ENCODE assay signal across 9 mouse cellular contexts in the genomic region with DNA sequence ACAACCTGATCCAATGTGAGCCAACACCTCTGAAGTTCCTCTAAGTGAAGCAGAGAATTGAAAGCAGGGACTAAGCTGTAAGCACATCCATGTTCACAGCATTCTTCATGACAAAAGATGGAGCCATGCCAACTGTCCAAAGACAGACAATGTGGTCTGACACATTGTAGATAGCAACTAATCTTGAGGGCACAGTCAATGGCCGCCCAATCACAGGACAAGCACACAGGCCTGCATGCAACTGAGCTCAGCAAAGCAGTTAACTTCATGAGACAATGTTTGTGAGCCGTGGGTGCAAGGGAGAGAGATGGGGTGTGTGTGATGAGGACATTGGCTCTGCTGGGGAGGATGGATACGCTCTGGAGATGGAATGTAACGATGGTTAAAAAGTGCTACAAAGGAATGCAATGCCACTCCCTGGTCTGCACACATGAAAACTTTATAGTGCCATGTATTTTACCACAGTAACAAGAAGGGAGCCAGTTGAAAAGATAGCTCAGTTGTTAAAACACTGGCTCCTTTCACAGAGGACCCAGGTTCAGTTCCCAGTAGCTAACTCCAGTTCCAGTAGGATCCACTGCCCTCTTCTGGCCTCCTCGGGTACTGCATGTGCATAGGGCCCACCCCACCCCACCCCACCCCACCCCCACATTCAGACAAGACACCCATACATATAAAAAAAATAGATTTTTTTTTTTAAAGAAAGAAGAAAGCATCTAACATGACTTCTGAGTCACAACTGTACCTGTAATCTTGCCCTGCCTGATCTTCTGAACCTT. TPM values are rescaled to one million over a fixed set of nuclear protein-coding genes. Genes with fewer than 3 reads are reported as not detected.
DNase-seq lines count a peak whose midpoint lies in the region; ATAC-seq and TF ChIP-seq lines count a peak whose summit lies in the region.
"Had no signal": no experiment of that assay in that cellular context is flagged by ENCODE, and none has a peak within 500 bp of the region (broad histone marks: within the 10 kb centered on the region; RNA-seq: fewer than 3 reads in every experiment).

No protein-coding gene starts in this region.

- H3K36me3 ChIP-seq in lung, postnatal 0 days (ENCODE audit: insufficient read depth, low read length), result no peaks in the 10 kb centered on the region
- peaks cover 18% of the 10 kb centered on the region for H3K36me3 ChIP-seq in heart, embryonic 10.5 days
- H3K36me3 ChIP-seq: embryonic facial prominence, embryonic 13.5 days had no signal

- H3K9ac ChIP-seq in lung, postnatal 0 days (replicated peaks; ENCODE audit: low read depth), result no peak overlapping the region
- H3K9ac ChIP-seq: embryonic facial prominence, embryonic 13.5 days had no signal

- no peak overlapping the region for H3K4me3 ChIP-seq in bone marrow, adult 2 months (replicated peaks; ENCODE audit: control insufficient read depth, low read depth, low read length)
- H3K4me3 ChIP-seq in lung, postnatal 0 days (ENCODE audit: low read depth, low read length), result no peak overlapping the region
- no peak overlapping the region for H3K4me3 ChIP-seq in heart, embryonic 10.5 days
- H3K4me3 ChIP-seq: embryonic facial prominence, embryonic 13.5 days had no signal

- no peaks in the 10 kb centered on the region for H3K4me1 ChIP-seq in bone marrow, adult 2 months (ENCODE audit: control insufficient read depth, insufficient read depth, low read length)
- H3K4me1 ChIP-seq in lung, postnatal 0 days (ENCODE audit: insufficient read depth, low read depth, low read length), result no peaks in the 10 kb centered on the region
- H3K4me1 ChIP-seq in heart, embryonic 10.5 days, result no peaks in the 10 kb centered on the region

- no peak for TF ChIP-seq EP300 in lung, postnatal 0 days (IDR thresholded peaks at IDR 0.05)

- no peak overlapping the region for H3K4me2 ChIP-seq in lung, postnatal 0 days (replicated peaks; ENCODE audit: low read depth, low read length)
- H3K4me2 ChIP-seq: embryonic facial prominence, embryonic 13.5 days had no signal

- H3K9me3 ChIP-seq in lung, postnatal 0 days (ENCODE audit: low read length), result no peaks in the 10 kb centered on the region
- no peaks in the 10 kb centered on the region for H3K9me3 ChIP-seq in heart, embryonic 10.5 days
- H3K9me3 ChIP-seq: embryonic facial prominence, embryonic 13.5 days had no signal

- no peaks in the 10 kb centered on the region for H3K27me3 ChIP-seq in lung, postnatal 0 days (replicated peaks; ENCODE audit: insufficient read depth, low read length)
- no peaks in the 10 kb centered on the region for H3K27me3 ChIP-seq in heart, embryonic 10.5 days (ENCODE audit: insufficient read depth, poor library complexity, severe bottlenecking)
- H3K27me3 ChIP-seq: embryonic facial prominence, embryonic 13.5 days had no signal

- ATAC-seq in lung, postnatal 0 days, result no peak

- TF ChIP-seq CTCF in bone marrow, adult 2 months (IDR thresholded peaks at IDR 0.05; ENCODE audit: control insufficient read depth, insufficient read depth, low read length), result peak; percentile 49; the same call in 1 of the 2 replicates
- peak; percentile 53 for TF ChIP-seq CTCF in lung, postnatal 0 days (IDR thresholded peaks at IDR 0.05)

- peak; percentile 21 for DNase-seq in gastrocnemius, postnatal 10 days
- no peak for DNase-seq in gastrocnemius, postnatal 25 days
- peak; percentile 17 for DNase-seq in 3T3-L1 (ENCODE audit: low read depth, low spot score)
- no peak for DNase-seq in lung, postnatal 0 days (ENCODE audit: low spot score)
- DNase-seq in right cerebral cortex, adult 18-20 months, result no peak
- DNase-seq in heart, embryonic 10.5 days (ENCODE audit: low spot score), result no peak
- DNase-seq in layer of hippocampus, adult 8-10 months (ENCODE audit: low spot score in 2 of 2), result no peak

- H3K27ac ChIP-seq in bone marrow, adult 2 months (ENCODE audit: control insufficient read depth, insufficient read depth, low read depth, low read length, poor library complexity), result no peak overlapping the region
- H3K27ac ChIP-seq in lung, postnatal 0 days (ENCODE audit: low read length), result no peak overlapping the region
- H3K27ac ChIP-seq in heart, embryonic 10.5 days, result no peak overlapping the region
- H3K27ac ChIP-seq: embryonic facial prominence, embryonic 13.5 days had no signal

- 57% methylated on average over 5 of the region's 5 CpGs for WGBS in bone marrow, adult 2 months
- WGBS in lung, postnatal 0 days, result 59% methylated on average over 5 of the region's 5 CpGs
- 77% methylated on average over 5 of the region's 5 CpGs for WGBS in heart, embryonic 10.5 days

- TF ChIP-seq POLR2A in bone marrow, adult 2 months (IDR thresholded peaks at IDR 0.05; ENCODE audit: borderline replicate concordance, control insufficient read depth, low read depth, low read length), result no peak

RNA-seq across cellular contexts. Expression of a gene that starts 31.3 kb away (rescaled TPM):
- 10 to 100 TPM; 20.6 to 27.9 TPM for total RNA-seq in gastrocnemius, postnatal 10 days (2021)
- total RNA-seq in gastrocnemius, postnatal 25 days (2021), result 10 to 100 TPM; 20.1 to 21.6 TPM
- polyA plus RNA-seq in bone marrow, adult 2 months (2011; ENCODE audit: insufficient read depth, insufficient read length, low replicate concordance, missing spikeins), result 58.4 and 111 TPM in 2 replicates
- 5.8 and 7.0 TPM in 2 replicates for polyA plus RNA-seq in lung, postnatal 0 days (2015; fragmentation: Nextera tagmentation; extraction: Ambion mirVana)
- polyA plus RNA-seq in heart, embryonic 10.5 days (2016; fragmentation: Nextera tagmentation; extraction: Ambion mirVana), result 10.7 and 11.6 TPM in 2 replicates
- total RNA-seq in layer of hippocampus, adult 8-10 months (2022), result 10 to 100 TPM; 17.1 to 30.9 (median 20.7) TPM

Comparison
In these comparisons a context has a peak if more than half of its experiments do, and no peak if none do; other contexts are left out.
1. DNase-seq: peak in gastrocnemius, postnatal 10 days (single experiment) and 3T3-L1 (single experiment); none in gastrocnemius, postnatal 25 days (single experiment), lung, postnatal 0 days (single experiment), right cerebral cortex, adult 18-20 months (single experiment), heart, embryonic 10.5 days (single experiment) and layer of hippocampus, adult 8-10 months (0 of 2).